Mouse (Mus musculus) embryonic facial prominence, embryonic 14.5 days (tissue): ENCODE measurements around the gene Slc10a7. TPM values are rescaled to one million over a fixed set of nuclear protein-coding genes. Genes with fewer than 3 reads are reported as not detected.

ENCODE experiments used
- ATAC-seq: fragments of 200-750 bp; cut with Nextera tagmentation; 2 replicates; pipeline ENCODE4 v1.8.0; 2017; ENCODE audit warnings: low read depth, moderate number of reproducible peaks, moderate TSS enrichment
- DNase-seq: peaks from one replicate; pipeline ENCODE4 v3.0.0-alpha.2; 2015; ENCODE audit warnings: low spot score
- H3K27ac ChIP-seq: fragments of 300-500 bp; sonication (generic); replicated peaks from 2 replicates; pipeline ENCODE4 v1.5.1; 2014; ENCODE audit warnings: low read depth, mild to moderate bottlenecking, low read length, moderate library complexity
- H3K27me3 ChIP-seq: fragments of 300-500 bp; sonication (generic); replicated peaks from 2 replicates; pipeline ENCODE4 v1.6.1; 2014; ENCODE audit warnings: low read length; ENCODE audit not compliant: control insufficient read depth, insufficient read depth
- H3K36me3 ChIP-seq: fragments of 300-500 bp; sonication (generic); 2 replicates; pipeline ENCODE4 v1.6.1; 2014; ENCODE audit warnings: low read length, mixed read lengths; ENCODE audit not compliant: control insufficient read depth, insufficient read depth
- H3K4me1 ChIP-seq: fragments of 300-500 bp; sonication (generic); 2 replicates; pipeline ENCODE4 v1.6.1; 2014; ENCODE audit warnings: antibody characterized with exemption, low read length; ENCODE audit not compliant: control insufficient read depth, insufficient read depth
- H3K4me2 ChIP-seq: fragments of 300-500 bp; sonication (generic); 2 replicates; pipeline ENCODE4 v1.6.1; 2014; ENCODE audit warnings: low read depth, mild to moderate bottlenecking, low read length, moderate library complexity, mixed read lengths
- H3K4me3 ChIP-seq: fragments of 300-500 bp; sonication (generic); 2 replicates; pipeline ENCODE4 v1.5.1; 2014; ENCODE audit warnings: low read depth, mild to moderate bottlenecking, low read length
- H3K9ac ChIP-seq: fragments of 300-500 bp; sonication (generic); 2 replicates; pipeline ENCODE4 v1.6.1; 2014; ENCODE audit warnings: low read depth, mild to moderate bottlenecking, low read length, moderate library complexity, mixed read lengths
- H3K9me3 ChIP-seq: fragments of 300-500 bp; sonication (generic); 2 replicates; pipeline ENCODE4 v1.6.1; 2016; ENCODE audit warnings: low read length; ENCODE audit not compliant: control insufficient read depth
- WGBS: fragments of 180-500 bp; shearing (Covaris S2); extraction: QIAGEN DNeasy Blood & Tissue Kit; methylation state at CpG from one replicate; pipeline ENCODE4 v1.1.7; 2014; 5-methylcytosine and 5-hydroxymethylcytosine counted together
- polyA plus RNA-seq: library from polyadenylated mRNA; unstranded; fragments of >200 nt; fragmentation: Nextera tagmentation; extraction: Ambion mirVana; gene quantifications from 2 replicates; pipeline ENCODE4 v1.2.1, GENCODE M21; 2014

Gene Slc10a7
- polyA plus RNA-seq, 1 experiment from 2014 or later = 13.6 TPM

- DNase-seq (peak; percentile 95), ATAC-seq (peak; percentile 94)
- Histone ChIP-seq H3K4me1 (peaks cover 30% of the 10 kb centered on the region), H3K9me3 (no peaks in the 10 kb centered on the region), H3K4me2 (no peak overlapping the region), H3K9ac (0 out of 2 replicates have a peak overlapping the region, but pooled peaks have one; percentile 3), H3K4me3 (no peak overlapping the region), H3K27me3 (no peaks in the 10 kb centered on the region), H3K36me3 (no peaks in the 10 kb centered on the region), H3K27ac (peak overlapping the region; percentile 88)
- WGBS = 9% methylated on average over 2 of the region's 2 CpGs
Observed at GRCm38 (mm10) chr8:78742453-78742852, 233.3 kb downstream of the Slc10a7 start.

DNA sequence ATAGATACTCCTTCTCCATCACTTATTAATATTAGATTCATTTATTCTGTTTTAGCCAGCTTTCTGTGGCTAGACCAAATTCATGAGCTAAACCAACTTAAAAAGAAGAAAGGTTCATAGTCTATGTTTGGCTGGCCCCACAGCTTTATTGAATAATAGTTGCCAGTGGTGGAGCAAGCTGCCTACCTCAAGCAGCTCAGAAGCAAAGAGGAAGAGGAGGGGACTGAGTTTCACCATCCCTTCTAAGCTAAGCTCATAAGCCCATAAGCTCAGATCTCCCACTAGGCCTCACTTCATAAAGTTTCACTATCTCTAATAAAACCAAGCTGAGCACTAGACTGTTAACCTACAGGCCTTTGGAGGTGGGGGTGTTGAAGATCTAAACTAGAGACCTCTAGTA, 237.9 kb downstream of the Slc10a7 start:
- Histone ChIP-seq H3K4me1 (peaks cover 12% of the 10 kb centered on the region; the same call in 1 of the 2 replicates), H3K9me3 (no peaks in the 10 kb centered on the region), H3K36me3 (no peaks in the 10 kb centered on the region), H3K9ac (no peak overlapping the region), H3K27ac (no peak overlapping the region), H3K4me2 (no peak overlapping the region), H3K27me3 (no peaks in the 10 kb centered on the region), H3K4me3 (no peak overlapping the region)
- no peak for ATAC-seq
- DNase-seq = no peak

- WGBS = 63% methylated on average over 4 of the region's 4 CpGs
- Histone ChIP-seq H3K36me3 (no peaks in the 10 kb centered on the region), H3K4me2 (no peak overlapping the region), H3K27ac (no peak overlapping the region), H3K9me3 (no peaks in the 10 kb centered on the region), H3K27me3 (no peaks in the 10 kb centered on the region), H3K4me1 (peaks cover 4% of the 10 kb centered on the region; the same call in 1 of the 2 replicates), H3K9ac (no peak overlapping the region), H3K4me3 (no peak overlapping the region)
- ATAC-seq (no peak), DNase-seq (no peak)
Observed at GRCm38 (mm10) chr8:78748701-78749100, 239.6 kb downstream of the Slc10a7 start.

GRCm38 (mm10) chr8:78749861-78750825, 241.0 kb downstream of the Slc10a7 start:
- H3K36me3 ChIP-seq = no peaks in the 10 kb centered on the region
- H3K27ac ChIP-seq = 0 out of 2 replicates have a peak overlapping the region, but pooled peaks have one; percentile 5
- no peak for ATAC-seq
- 70% methylated on average over 8 of the region's 8 CpGs for WGBS
- H3K9ac ChIP-seq = no peak overlapping the region
- no peak overlapping the region for H3K4me3 ChIP-seq
- DNase-seq = peak; percentile 36
- no peak overlapping the region for H3K4me2 ChIP-seq
- peaks cover 4% of the 10 kb centered on the region; the same call in 1 of the 2 replicates for H3K4me1 ChIP-seq
- no peaks in the 10 kb centered on the region for H3K27me3 ChIP-seq
- no peaks in the 10 kb centered on the region for H3K9me3 ChIP-seq

GRCm38 (mm10) chr8:78751151-78751550, 242.0 kb downstream of the Slc10a7 start:
- H3K4me1 ChIP-seq = peaks cover 4% of the 10 kb centered on the region; the same call in 1 of the 2 replicates
- H3K4me2 ChIP-seq = no peak overlapping the region
- WGBS = 82% methylated on average over 6 of the region's 6 CpGs
- no peaks in the 10 kb centered on the region for H3K9me3 ChIP-seq
- no peak overlapping the region for H3K27ac ChIP-seq
- H3K9ac ChIP-seq = no peak overlapping the region
- H3K36me3 ChIP-seq = no peaks in the 10 kb centered on the region
- no peak for DNase-seq
- ATAC-seq = no peak
- no peaks in the 10 kb centered on the region for H3K27me3 ChIP-seq
- H3K4me3 ChIP-seq = no peak overlapping the region

GRCm38 (mm10) chr8:78754986-78755385, 245.8 kb downstream of the Slc10a7 start:
- Histone ChIP-seq H3K4me3 (no peak overlapping the region), H3K4me2 (no peak overlapping the region), H3K27me3 (no peaks in the 10 kb centered on the region), H3K9ac (no peak overlapping the region), H3K27ac (no peak overlapping the region), H3K36me3 (no peaks in the 10 kb centered on the region), H3K9me3 (peaks cover 4% of the 10 kb centered on the region; the same call in 1 of the 2 replicates), H3K4me1 (peaks cover 4% of the 10 kb centered on the region; the same call in 1 of the 2 replicates)
- ATAC-seq (no peak), DNase-seq (no peak)
- 76% methylated on average over 4 of the region's 4 CpGs for WGBS

- no peaks in the 10 kb centered on the region for H3K4me1 ChIP-seq
- H3K4me2 ChIP-seq = no peak overlapping the region
- no peaks in the 10 kb centered on the region for H3K27me3 ChIP-seq
- peaks cover 13% of the 10 kb centered on the region; the same call in 1 of the 2 replicates for H3K9me3 ChIP-seq
- H3K27ac ChIP-seq = no peak overlapping the region
- H3K9ac ChIP-seq = no peak overlapping the region
- ATAC-seq (no peak), DNase-seq (no peak)
- H3K36me3 ChIP-seq = no peaks in the 10 kb centered on the region
- H3K4me3 ChIP-seq = no peak overlapping the region
Observed at GRCm38 (mm10) chr8:78759139-78759538, 250.0 kb downstream of the Slc10a7 start.

- Histone ChIP-seq H3K27me3 (no peaks in the 10 kb centered on the region), H3K36me3 (no peaks in the 10 kb centered on the region), H3K9me3 (0 out of 2 replicates have a peak, but pooled peaks cover 8% of the 10 kb centered on the region), H3K4me3 (no peak overlapping the region), H3K9ac (no peak overlapping the region), H3K4me1 (no peaks in the 10 kb centered on the region), H3K27ac (no peak overlapping the region), H3K4me2 (no peak overlapping the region)
- DNase-seq = no peak
- ATAC-seq = no peak
Observed at GRCm38 (mm10) chr8:78764976-78765375, 255.8 kb downstream of the Slc10a7 start.
